Mouse (Mus musculus) spleen, adult 2 months (tissue): ENCODE measurements at regions not wholly inside any gene's neighbourhood (a gene's known extent, or its start where the extent isn't known, plus 50 kb on each side); places are given as distances from the start of the nearest gene placed in this dataset.
"Not testable (repeated sequence)": the region's sequence is repeated elsewhere in the genome, so short reads cannot be mapped to it uniquely, and the experiment has no call there.

ENCODE experiments used
- CTCF ChIP-seq: fragments of 200-500 bp; IDR thresholded peaks from 2 replicates; pipeline ENCODE4 v1.5.1; 2011; ENCODE audit warnings: mild to moderate bottlenecking, inconsistent platforms; ENCODE audit not compliant: insufficient read depth, insufficient read length, insufficient replicate concordance; ENCODE audit errors: extremely low read depth
- POLR2A ChIP-seq: fragments of 200-500 bp; IDR thresholded peaks from 2 replicates; pipeline ENCODE4 v1.6.1; 2011; ENCODE audit warnings: low read depth, low read length, inconsistent platforms

DNA sequence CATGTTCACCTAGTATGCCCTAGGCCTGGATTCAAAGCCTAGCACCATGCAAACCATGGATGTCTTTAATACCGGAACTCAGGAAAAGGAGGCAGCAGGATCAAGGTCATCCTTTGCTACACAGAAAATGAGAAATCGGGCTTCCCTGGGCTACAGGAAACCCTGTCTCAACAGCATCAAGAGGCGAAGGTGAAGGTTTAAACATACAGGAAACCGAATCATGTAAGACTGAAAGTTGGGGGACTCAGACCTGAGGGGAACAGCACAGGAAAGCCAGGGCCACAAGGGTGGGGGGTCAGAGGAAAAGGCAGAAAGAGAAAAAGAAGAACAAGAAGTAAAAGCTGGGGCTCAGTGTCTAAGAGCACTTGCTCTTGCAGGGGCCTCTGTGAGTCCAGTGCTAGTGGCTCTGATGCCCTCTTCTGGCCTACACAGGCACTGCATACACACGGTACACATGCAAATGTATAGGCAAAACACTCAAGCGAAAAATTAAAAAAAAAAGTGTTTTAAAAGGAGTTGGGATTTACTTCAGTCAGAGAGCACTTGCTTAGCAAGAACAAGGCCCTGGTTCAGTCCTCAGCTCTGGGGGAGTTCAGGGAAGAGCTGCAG, 111.5 kb downstream of the Raet1d start:
- not testable (repeated sequence) for TF ChIP-seq POLR2A, CTCF
